Mouse (Mus musculus): Measurements from ENCODE around the gene Afap1.
A peak's percentile ranks its signal among the peaks of the same experiment; 100 is the strongest.

Gene Afap1

DNA sequence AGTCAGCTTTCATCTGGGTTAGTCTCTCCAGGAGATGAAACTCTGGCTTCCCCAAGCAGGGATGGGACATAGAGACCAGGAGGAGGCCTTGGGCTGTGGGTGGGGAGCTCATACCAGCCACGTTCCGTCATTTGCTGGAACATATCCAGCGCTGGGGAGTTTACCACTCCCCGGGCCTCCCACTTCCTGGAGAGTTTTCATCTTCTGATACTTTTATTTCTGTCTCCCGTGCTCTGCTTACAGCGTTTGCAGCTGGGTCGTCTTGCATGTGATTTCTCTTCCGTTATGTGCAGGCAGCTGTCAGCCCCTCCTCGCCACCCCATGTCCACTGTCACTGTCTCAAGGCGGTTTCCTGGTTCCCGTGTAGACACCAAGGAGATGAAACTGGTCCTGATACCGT lies 80.7 kb downstream of the Afap1 start:
- peak; percentile 26 to 80 for DNase-seq (ENCODE audit: low spot score in 2 of 2)

DNA sequence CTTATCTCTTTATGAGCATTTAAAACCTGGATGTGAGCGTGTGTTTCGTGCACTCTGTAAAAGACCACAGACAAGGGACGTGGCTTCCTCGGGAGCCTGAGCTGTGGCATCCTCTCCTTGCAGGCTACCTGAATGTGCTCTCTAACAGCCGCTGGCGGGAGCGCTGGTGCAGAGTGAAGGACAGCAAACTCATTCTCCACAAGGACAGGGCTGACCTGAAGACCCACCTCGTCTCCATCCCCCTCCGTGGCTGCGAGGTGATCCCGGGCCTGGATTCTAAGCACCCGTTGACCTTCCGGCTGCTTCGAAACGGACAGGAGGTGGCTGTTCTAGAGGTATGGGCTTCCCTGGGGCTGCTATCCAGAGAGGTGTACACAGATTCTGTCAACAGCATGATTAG lies 81.1 kb downstream of the Afap1 start:
- DNase-seq (ENCODE audit: low spot score in 2 of 2) = no peak

DNA sequence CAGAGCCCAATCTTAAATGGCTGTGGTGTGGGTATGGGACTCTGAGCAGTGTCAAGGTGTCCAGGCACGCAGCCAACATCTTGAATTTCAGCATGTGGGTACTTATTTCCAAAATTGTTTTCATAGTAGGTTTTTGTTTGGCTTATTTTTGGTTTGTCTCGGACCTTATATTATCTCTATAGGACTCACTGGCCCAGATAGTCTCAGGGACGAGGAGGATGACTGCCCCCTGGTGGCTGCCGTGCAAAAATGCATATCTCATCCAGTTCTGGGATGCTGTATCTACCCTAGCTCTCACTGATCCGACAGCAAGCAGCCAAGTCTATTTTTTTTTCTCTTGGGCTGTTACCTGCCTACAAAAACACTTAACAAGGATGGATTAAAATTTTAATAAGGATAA lies 82.6 kb downstream of the Afap1 start:
- peak; percentile 36 to 55 for DNase-seq (ENCODE audit: low spot score in 2 of 2)

DNA sequence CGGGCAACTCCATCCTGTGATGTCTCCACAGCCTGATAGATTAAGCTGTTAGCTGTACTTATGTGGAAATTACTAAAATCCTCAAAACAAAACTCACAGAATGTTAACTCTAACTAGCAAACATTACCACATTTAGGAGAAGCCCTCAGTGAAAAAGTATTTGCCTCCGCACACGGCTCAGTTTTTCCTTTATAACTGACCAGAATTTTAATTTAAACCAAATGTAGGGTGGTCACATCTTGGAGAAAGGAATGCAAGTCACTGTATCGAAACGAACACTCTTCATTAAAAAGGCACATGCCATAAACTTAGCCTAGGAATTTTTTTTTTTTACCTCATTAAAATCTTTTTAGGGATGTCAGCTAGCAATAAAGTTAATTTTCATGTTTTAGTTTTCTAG lies 87.4 kb downstream of the Afap1 start:
- DNase-seq (ENCODE audit: low spot score in 2 of 2) = no peak

DNA sequence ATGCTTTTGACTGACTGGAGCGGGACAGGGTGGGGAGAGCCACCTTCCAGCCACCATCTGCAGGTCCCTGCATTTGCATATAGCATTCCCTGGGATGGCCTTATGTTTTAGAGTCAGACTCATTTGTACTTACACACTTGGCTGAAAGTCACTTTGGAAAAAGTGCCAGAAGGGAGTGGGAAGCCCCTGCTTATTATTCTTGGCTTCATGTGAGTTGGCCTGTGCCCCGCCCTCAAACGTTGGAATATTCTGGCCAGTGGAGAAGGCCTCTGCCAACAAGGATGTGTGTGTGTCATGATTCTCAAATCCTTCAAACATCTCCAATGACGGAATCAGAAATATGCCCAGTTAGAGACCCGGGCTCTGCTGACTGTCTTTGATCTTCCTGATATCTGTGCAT lies 88.2 kb downstream of the Afap1 start:
- DNase-seq (ENCODE audit: low spot score in 2 of 2) = no peak

DNA sequence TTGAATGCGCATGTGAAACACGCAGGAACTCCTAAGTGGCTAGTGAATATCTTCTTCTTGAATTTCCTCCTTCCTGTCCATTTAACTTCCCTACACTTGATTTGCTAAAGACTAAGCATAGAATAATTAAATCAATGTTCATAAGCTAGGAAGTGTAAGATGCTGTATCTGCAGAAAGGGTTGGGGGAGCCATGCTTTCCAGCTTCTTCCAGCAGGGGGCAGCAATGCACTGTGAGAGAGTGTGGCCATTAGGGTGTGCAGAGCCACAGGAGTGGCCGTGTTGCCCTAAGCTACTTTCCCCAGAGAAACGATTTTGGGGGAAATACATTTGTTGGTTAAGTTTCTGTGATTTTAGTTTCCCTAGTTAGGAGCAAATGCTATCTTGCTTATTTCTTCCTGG lies 88.9 kb downstream of the Afap1 start:
- peak; percentile 41 to 71 for DNase-seq (ENCODE audit: low spot score in 2 of 2)

DNA sequence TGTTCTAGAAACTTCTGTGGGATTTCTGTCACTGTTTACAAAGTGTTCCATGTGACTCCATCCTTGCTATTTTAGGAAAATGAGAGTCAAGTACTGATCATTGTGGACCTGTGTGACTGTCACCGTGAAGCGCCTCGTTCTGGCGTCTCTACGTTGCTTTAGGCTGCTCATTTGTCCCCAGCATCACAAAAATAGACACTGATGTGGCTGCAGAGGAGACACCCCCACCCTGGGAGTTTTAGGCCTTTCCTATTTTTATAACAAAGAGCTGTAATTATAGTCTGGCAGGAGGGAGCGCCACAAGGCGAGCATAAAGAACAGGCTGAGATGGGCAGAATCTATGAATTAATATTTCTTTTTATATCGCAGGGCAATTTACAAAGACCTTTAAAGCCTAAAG lies 92.5 kb downstream of the Afap1 start:
- no peak for DNase-seq (ENCODE audit: low spot score in 2 of 2)

DNA sequence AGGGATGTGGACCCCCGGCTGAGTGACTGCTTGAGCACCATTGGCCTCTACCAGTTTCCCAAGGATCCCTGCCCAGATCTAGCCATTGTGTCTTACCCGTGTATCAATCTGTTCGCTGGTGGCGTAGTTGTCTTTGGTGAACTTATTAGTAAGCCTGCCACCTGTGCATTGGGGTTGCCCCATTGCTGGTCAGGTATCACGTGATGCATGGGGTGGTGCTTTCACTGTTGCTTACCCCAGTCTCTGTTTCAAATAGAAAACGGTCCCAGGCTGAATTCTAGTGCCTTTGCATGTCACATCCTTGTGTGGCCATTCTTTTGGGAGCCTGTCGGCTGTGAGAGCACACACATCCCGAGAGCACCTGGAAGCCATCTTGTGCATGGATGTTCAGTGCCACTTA lies 95.0 kb downstream of the Afap1 start:
- no peak for DNase-seq (ENCODE audit: low spot score in 2 of 2)

DNA sequence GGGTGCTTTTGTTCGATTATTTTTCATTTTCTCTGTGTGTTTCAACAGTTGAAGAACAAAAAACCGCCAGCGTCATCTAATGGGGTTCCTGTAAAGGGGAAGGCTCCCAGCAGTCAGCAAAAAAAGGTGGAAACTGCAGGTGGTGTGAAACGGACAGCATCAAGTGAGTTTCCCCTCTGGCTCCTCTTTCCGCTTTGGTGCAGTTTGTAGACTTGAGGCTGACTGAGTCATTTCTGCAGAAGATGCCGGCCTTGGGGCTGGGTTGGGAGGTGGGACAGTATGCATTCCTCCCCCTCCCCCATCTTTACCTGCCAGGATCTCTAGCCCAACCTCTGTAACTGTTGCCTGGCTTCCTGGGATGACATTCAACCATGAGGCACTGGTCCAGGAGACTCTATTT lies 96.4 kb downstream of the Afap1 start:
- no peak for DNase-seq (ENCODE audit: low spot score in 2 of 2)

DNA sequence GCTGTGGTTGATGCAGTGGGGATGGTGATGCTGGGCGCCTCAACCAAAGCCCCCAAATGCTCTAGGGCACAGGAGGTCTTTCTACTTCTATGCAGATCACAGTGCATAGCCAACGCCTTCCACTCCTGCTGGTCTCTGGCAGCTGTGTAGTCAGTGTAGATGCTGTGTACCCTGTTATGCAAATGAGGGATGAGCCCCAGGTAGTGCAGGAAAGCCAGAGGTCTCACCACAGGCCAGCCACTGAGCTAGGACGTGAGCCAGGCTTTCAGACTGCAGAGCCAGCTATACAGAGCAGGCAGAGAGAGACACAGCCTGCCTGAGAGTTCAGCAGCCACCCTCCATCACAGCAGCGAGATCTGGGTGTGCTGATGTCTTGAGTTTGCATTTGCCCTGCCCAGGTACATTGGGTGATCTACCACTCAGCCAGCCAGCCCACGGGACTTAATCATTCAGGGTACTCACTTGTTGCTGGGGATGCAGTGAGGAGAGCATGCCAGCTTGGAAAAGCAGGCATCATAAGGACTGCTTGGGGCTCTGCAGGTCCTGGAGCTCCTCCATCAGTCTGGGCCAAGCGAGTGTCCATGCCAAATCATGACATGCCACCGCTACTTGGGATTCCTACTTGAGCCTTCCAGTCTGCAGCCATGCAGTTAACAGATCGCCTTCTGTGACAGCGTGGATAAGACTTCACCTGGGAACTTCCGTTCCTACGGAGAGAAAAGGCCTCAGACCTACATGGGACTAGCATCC lies 97.0 kb downstream of the Afap1 start:
- no peak for DNase-seq (ENCODE audit: low spot score in 2 of 2)

DNA sequence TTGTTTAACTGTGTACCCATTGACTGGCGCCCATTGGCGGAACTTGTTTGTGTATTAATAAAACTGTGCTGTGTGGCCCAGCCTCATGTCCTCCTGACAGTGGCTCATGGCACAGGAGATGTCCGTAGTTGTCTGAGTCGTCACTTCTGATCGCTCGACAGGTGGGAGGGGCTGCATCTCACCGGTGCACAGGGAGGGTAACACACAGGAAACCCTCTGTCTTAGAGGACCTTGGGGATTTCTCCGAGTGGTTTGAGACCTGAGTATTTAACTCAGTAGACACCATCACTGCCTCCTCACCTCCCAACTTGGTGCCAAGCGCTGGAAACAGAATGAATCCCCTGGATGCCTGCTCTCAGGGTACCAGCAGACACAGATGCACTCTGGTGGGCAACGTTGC lies 110.7 kb downstream of the Afap1 start:
- no peak for DNase-seq (ENCODE audit: low spot score in 2 of 2)

DNA sequence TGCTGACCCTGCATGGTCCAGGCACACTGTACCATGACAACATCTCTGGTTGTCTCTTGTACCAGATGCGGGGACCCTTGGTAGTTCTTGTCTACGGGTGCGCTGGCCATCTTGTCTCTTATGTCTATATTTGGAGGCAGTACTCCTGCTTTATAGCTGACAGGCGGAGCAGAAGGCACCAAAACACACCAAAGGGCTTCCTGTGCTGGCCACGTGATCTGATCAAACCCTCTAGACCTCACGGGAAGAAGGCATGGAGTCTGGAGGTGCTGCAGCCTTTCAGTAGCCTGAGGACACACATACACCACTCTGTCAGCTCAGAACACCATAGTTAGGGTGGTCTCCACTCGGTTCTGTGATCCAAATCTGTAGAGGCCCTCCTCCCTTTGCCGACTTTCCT lies 113.0 kb downstream of the Afap1 start:
- no peak for DNase-seq (ENCODE audit: low spot score in 2 of 2)

DNA sequence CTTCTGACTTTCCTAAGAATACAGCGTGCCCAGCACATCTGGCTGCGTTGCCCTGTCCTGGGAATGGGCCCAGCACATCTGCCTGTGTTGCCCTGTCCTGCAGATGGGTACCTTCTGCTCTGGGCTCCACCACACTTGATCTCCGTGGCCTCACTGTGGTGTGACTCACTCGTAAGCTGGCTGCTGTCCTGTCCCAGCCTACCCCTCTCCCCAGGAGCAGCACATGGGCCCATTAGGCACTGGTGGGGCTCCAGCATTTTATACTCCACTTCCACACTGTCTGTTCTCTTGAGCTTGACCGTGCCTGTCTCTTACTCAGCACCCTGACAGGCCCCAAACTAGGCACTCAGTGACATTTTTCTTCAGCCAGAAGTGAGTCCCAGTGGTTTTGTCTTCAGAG lies 113.5 kb downstream of the Afap1 start:
- DNase-seq (ENCODE audit: low spot score in 2 of 2) = no peak

DNA sequence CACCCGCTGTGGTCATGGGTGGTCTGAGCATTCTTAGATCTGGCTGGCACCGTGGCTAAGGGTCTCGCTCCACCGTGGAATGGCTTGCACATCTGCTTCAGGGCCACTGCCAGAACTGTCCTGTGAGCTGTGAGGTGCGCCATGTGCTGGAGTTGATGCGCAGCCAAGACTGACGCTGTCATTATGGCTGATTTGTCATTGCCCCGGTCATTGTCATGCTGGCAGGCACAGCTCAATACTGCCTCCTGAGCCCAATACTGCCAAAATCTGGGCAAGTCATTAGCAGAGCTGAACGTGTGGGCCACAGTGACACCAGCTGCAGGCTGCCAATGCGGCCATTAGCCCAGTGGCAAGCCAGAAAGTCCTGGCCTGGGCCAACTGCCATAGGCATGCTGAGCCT lies 114.5 kb downstream of the Afap1 start:
- DNase-seq (ENCODE audit: low spot score in 2 of 2) = no peak

DNA sequence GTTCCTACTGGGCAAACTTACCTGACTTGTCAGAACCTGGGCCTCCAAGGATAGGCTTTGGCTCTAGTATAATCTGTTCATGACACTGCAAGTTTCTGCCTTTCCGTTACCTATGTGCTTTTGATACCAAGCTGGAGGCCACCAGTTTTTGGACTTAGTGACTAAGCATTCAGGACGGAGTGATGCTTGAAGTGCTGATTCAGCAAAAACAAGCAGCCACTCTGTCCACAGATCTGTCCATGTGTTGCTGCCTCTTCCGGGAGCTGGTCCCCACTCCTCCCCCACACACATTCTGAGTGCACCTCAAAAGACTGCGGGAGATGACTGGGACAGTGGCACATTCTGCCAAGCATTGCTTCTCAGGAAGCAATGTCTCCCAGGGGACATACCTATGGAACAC lies 116.3 kb downstream of the Afap1 start:
- no peak for DNase-seq (ENCODE audit: low spot score in 2 of 2)

DNA sequence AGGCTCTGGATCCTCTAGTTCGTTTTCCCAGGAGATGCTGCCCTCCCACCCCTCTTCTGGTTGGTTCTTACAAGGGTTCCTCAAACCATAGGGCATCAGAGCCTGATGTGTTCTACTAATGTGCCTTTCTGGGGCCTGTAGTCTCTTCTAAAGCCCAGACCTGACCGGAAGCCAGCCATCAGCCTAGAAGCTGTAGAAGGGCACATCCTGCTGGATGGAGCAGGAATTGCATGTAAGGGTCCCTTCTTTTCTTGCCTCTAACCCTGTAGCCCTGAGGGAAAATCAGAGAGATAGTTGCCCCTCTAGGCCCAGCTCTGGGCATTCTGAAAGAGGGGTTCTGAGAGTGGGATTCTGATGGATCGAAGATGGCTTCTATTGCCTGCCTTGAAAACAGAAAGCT lies 125.2 kb downstream of the Afap1 start:
- no peak for DNase-seq (ENCODE audit: low spot score in 2 of 2)

DNA sequence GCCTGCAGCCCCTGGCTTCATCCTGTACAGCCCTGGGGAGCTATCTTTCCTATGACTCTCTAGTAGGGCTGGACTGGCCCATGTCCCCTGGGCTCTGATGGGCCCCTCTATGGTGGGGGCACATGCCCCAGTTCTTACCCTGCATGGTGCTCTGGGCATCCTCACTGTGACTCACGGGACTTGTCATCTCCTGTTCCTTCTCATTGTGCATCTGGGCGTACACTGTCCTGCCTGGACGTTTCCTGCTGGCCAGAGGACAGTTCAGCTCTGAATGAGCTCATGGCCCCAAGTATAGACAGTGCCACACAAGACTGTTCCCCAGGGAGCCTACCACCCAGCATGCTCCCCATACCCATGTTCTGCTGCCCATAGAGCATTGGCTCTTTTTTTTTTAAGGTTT lies 128.0 kb downstream of the Afap1 start:
- no peak for DNase-seq (ENCODE audit: low spot score in 2 of 2)

DNA sequence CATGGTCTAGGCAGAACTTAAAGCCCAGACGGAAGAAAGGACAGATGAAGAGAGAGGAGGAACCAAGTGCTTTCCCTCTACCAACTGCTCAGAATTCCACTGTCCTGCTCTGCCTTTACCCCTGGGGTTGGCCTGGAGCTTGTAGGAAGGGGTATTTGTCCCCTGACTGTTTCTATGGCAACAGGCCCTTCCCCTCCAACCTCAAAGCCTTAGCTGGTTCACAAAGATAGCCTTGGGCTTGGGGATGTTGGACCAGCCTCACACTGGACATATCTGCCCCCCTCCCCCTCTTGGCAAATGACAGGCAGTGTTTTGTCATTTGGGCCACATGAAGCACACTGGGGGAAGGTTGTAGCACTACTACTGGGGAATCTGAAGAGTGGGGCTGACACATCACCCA lies 129.2 kb downstream of the Afap1 start:
- no peak for DNase-seq (ENCODE audit: low spot score in 2 of 2)

DNA sequence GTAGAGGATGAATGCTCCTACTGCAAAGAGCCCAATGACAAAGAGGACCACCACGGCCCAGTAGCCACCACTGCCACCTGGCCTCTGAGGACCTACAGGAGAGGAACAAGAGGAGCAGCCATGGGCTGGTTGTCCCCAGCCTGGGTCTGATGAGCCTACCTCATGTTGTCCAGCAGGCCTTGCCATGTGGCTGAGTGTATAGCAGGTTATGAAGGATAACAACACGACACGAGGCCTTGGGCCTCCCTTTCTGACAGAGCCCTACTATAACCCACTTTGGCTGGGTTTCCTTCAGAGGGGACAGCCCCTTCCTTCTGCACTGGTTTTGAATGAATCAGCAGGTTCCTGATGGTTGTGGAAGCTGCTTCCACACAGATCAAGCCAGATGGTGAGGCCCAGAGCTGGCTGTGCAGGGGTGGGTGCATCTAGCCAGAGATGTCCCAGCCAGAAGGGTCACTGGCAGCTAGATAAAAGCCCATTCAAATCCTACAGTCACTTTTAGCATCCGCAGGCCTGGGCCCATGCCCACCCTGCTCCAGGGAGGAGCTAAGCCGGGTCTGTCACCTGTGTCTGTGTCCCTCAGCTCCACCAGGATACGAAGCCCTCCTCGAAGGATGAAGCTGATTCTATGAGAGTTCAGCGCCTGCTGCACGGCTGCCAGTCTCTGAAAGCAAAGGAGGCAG lies 131.0 kb downstream of the Afap1 start:
- no peak for DNase-seq (ENCODE audit: low spot score in 2 of 2)

DNA sequence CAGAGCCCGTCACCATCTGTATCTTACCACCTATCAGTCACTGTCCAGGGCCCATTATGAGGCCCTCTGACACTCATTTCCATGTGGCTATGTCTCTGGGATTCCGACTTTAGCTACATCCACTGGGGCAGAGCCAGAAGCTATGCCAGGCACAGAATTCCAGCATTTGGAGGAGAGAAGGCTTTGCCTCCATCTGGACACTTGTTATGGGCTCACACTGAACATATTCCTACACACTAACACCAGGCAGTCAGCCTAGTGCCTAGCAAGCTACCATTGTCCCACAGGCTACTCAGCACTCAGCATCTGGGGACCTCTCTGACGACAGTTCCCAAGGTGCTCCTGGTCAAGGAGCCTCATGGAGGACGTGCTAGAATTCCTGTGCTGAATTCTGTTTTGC lies 132.0 kb downstream of the Afap1 start:
- no peak for DNase-seq (ENCODE audit: low spot score in 2 of 2)

DNA sequence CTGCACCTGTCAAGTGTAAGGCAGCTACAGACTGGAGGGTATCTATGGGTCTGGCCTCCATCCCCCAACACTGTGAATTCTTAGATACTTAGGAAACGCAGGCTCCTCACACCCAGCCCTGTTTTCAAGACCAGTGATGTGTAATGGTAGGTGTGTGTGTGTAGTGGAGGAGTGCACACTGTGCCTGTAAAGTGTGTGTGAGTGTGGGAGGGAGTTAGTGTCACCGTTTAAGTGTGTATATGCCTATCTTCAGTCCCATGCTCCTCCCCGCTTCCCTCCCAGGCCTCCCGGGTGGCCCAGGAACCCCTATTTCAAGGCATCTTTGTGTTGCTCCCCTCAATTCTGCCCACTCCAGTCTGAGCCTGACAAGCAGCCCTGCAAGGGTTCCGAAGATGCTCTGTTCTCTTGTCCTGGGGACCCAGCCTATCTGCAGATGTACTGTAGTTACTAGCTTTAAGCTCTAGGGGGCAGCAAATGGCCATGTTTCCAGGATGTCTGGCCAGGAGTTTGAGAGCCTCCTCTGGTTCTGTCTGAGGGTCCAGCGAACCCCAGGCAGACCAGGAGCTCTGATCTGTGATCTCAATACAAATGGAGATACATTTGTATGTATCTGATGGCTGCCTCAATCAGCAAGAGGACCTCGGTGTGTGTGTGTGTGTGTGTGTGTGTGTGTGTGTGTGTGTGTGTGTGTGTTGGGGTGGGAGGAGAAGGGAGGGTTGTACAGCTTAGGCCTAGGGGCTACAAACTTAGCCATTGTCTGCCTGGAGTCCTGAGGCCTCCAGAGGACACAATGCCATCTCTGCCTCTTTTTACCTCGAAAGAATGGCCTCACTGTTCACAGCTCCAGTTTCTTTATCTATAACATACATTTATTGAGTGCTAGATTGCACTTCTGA lies 140.7 kb downstream of the Afap1 start:
- peak in 1 of 2 experiments; percentile 26 for DNase-seq (ENCODE audit: low spot score in 2 of 2)

DNA sequence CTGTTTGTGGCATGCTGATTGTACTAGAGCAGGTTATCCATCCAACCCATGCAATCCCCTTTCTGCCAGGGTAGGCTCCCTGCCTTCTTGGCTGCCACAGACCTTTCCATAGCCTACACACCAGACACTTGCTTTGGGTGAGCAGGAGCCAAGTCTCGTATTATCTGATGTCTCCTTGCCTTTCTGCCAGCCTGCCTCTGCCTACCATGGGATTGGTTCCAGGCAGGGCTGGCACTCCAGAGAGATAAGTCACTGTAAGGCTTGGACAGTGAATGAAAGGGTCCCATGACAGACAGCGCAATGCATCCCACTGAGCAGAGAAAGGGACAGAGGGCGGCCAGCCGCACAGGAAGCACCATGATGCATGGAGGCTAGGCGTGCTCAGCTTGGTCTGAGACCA lies 146.5 kb downstream of the Afap1 start:
- DNase-seq (ENCODE audit: low spot score in 2 of 2) = no peak

Measured in urinary bladder, adult 18-20 months (tissue).